ENCODE assay signal across 20 mouse cellular contexts in the genomic region with DNA sequence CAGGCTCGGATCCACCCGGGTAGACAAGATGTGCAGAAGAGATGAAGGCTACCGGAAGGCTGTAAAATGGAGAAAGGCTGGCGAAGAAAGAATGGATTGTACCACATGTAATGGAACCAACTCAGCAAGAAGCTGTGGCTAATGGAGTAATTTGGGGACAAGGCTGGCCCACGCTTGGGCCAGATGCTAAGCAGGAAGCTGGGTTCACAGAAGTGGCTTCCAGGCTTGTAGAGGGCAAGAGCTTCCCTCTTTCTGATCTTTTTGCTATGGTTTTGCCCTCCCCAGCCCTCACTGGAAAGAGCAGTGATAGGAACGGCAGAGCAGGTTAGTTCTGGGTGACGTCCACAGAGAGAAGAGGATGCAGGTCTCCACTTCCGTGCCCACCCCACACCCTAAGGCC.
"Had no signal": no experiment of that assay in that cellular context is flagged by ENCODE, and none has a peak within 500 bp of the region (broad histone marks: within the 10 kb centered on the region; RNA-seq: fewer than 3 reads in every experiment).

No protein-coding gene starts in this region.

- DNase-seq: liver, postnatal 0 days; lung, adult 2 months; lung, postnatal 14 days; lung, postnatal 36 days; midbrain, embryonic 14.5 days; right cerebral cortex, postnatal 14 days; thymus, adult 2 months; thymus, postnatal 25 days; thymus, postnatal 4 days had no signal

- H3K9ac ChIP-seq: liver, postnatal 0 days; lung, embryonic 15.5 days; midbrain, embryonic 12.5 days; neural tube, embryonic 13.5 days; neural tube, embryonic 15.5 days; stomach, embryonic 15.5 days had no signal

- H3K27ac ChIP-seq: lung, embryonic 15.5 days; macrophage; midbrain, embryonic 10.5 days; midbrain, embryonic 12.5 days; neural tube, embryonic 13.5 days; neural tube, embryonic 15.5 days; stomach, embryonic 15.5 days; stomach, postnatal 0 days had no signal

- H3K36me3 ChIP-seq: lung, embryonic 15.5 days; midbrain, embryonic 10.5 days; midbrain, embryonic 12.5 days; neural tube, embryonic 13.5 days; neural tube, embryonic 15.5 days; stomach, embryonic 15.5 days had no signal

- ATAC-seq: liver, postnatal 0 days; lung, postnatal 0 days; midbrain, embryonic 16.5 days had no signal

- H3K4me1 ChIP-seq: lung, embryonic 15.5 days; midbrain, embryonic 10.5 days; midbrain, embryonic 12.5 days; neural tube, embryonic 13.5 days; neural tube, embryonic 15.5 days; stomach, embryonic 15.5 days had no signal

- H3K4me2 ChIP-seq: lung, embryonic 15.5 days; midbrain, embryonic 12.5 days; neural tube, embryonic 13.5 days; neural tube, embryonic 15.5 days; stomach, embryonic 15.5 days had no signal

- H3K9me3 ChIP-seq: lung, embryonic 15.5 days; midbrain, embryonic 10.5 days; midbrain, embryonic 12.5 days; neural tube, embryonic 13.5 days; neural tube, embryonic 15.5 days; stomach, embryonic 15.5 days had no signal

- H3K4me3 ChIP-seq: lung, embryonic 15.5 days; midbrain, embryonic 10.5 days; midbrain, embryonic 12.5 days; myocyte; neural tube, embryonic 13.5 days; neural tube, embryonic 15.5 days; stomach, embryonic 15.5 days had no signal

- H3K27me3 ChIP-seq: lung, embryonic 15.5 days; midbrain, embryonic 12.5 days; neural tube, embryonic 13.5 days; neural tube, embryonic 15.5 days; stomach, embryonic 15.5 days had no signal
